Mouse (Mus musculus) gastrocnemius, postnatal 4 days (tissue): ENCODE measurements around the gene Foxe3. TPM values are rescaled to one million over a fixed set of nuclear protein-coding genes. Genes with fewer than 3 reads are reported as not detected.

ENCODE experiments used
- DNase-seq, 2 experiments: peaks; one replicate each; pipeline ENCODE4 v3.0.0; 2021 to 2022; ENCODE audit warnings: low spot score in 2 of 2, mixed read lengths in 2 of 2
- total RNA-seq, 2 experiments: library from RNA; stranded (reverse); gene quantifications; 2 replicates each; pipeline ENCODE4 v1.2.3; 2021

The Foxe3 gene
- total RNA-seq, 2 experiments from 2014 or later: not detected

DNA sequence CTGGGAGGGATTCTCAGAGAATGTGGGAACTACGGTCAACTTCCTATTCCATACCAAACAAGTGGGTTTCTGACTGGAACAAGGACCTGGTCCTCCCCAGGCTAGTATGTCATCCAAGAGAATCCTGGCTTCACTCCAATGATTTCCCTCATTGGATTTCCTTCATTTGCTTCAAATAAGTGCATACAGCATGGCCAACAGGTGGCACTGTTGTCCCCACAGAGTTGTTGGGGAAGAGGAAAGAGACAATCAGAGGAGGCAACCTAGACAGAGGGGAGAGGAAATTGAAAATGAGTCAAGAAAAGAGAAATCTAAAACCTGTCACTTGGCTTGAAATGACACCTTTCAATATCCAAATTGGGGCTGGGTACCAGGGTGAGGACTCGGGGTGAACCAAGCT, 8.7 kb downstream of the Foxe3 start:
- DNase-seq: peak in 1 of 2 experiments; percentile 46

DNA sequence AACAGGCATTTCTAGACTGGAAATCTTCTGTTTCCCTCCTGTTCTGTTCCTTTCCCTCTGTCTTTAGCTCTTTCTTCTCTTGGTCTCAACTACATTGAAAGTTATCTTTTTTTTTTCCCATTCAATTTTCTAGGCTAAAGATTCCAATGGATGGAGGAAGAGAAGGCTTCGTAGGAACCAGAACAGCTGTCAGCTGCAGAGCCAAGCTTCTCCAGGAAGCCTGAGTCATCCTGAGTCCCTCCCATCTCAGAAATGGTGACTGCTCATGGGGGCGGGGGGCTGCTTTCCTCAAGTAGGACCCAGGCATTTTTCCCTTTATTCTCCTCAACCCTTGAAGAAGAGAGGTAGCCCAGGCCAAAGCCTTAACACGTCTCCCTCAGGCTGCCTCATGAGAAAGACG, 9.8 kb downstream of the Foxe3 start:
- DNase-seq: no peak

DNA sequence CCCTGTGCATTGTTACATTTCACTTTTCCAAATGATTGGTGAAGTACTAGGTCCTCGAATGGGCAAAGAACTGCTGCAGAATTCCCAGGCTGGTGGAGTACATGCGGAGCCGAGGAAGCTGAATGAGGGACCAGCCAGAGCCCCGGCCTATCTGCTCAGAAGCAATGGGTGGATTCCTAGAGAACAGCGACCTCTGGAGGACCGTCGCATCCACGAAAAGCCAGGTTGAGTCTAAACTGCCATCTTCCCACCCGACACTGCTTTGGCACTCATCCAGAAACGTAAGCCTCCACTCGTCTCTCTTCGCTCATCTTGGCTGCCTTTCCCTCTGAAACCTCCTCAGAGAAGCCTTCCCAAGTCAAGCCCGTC, 12.2 kb downstream of the Foxe3 start:
- peak in 1 of 2 experiments; percentile 62 for DNase-seq

- no peak for DNase-seq
These were observed 12.9 kb downstream of the Foxe3 start for GRCm38 (mm10) chr4:114912705-114913593.

DNA sequence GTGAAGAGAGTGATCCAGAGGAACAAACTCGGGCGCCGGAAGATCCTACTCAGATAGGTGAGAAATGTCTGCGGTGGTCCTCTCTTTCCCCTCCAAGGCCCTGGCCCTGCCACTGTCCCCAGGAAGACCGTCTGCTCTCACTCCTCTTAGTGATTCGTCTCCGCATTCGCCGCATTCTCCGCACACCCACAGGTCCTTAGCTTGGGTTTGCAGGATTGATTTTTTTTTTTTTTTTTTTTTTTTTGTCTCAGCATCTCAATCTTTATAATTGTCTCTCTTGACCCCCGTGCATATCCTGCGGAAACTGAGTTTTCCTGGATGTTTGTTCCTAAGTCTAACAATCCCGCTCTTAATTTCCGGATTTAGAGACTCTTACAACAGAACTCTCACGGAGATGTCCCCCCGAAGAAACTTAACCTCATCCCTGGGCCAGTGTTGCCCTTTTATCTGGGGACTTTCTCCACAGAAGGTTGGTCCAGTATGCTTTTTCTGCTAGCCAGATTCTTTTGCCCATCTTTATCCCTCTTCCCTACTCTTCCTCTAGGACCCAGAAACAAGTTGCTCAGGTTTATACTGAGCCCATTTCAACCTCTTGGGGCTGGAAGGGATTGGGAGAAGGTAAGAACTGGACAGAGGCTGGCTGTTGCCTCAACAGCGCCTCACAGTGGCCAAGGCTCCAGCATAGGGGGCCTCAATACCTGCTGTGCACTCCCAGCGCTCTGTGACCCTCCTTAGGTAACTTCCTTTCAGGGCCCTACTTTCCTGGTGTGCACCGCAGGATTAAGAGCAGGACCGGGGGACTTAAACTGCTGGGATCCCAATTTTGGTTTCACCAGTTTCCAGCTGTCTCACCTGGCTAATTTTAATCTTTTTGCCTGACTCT, 16.0 kb downstream of the Foxe3 start:
- DNase-seq: no peak

- peak; percentile 89 to 93 for DNase-seq
These were observed 16.8 kb downstream of the Foxe3 start, which contains the start of gene Foxd2 for GRCm38 (mm10) chr4:114908829-114909601. TSS of gene Foxd2 (minus strand) at chr4:114908873.

DNA sequence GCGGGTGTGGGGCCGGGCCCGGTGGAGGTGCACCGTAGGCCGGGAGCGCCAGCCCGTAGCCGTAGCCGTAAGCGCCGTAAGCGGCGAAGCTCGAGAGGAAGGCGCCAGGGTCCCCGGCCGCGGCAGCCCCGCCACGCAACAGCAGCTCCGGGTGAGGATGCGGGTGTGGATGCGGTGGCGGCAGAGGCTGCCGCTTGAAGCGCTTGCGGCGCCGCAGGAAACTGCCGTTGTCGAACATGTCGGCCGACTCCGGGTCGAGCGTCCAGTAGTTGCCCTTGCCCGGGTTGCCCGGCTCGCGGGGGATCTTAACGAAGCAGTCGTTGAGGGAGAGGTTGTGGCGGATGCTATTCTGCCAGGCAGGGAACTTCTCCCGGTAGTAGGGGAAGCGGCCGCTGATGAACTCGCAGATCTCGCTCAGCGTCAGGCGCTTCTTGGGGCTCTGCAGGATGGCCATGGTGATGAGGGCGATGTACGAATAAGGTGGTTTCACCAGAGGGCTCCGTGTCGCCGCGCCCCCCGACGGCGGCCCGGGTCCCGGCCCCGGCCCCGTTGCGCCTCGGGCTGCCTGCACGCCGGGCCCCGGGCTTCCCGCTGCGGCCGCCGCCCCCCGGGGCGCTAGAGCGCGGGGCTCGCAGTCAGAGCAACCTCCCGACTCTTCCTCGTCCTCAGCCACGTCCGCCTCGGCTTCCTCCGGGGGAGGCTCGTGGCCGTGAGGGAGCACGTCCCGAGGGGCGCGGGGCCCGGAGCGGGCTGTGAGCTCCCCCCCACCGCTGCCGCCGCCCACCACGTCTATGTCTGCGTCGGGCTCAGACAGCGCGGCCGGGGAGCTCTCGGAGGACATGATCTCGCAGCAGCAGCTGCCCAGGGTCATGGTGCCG, 17.6 kb downstream of the Foxe3 start:
- peak in 1 of 2 experiments; percentile 31 for DNase-seq

- DNase-seq: peak in 1 of 2 experiments; percentile 32
These were observed 18.5 kb downstream of the Foxe3 start for GRCm38 (mm10) chr4:114907056-114907917.

- DNase-seq: no peak
These were observed 19.7 kb downstream of the Foxe3 start for GRCm38 (mm10) chr4:114905969-114906680.

GRCm38 (mm10) chr4:114905501-114905900, 20.3 kb downstream of the Foxe3 start:
- no peak for DNase-seq

DNA sequence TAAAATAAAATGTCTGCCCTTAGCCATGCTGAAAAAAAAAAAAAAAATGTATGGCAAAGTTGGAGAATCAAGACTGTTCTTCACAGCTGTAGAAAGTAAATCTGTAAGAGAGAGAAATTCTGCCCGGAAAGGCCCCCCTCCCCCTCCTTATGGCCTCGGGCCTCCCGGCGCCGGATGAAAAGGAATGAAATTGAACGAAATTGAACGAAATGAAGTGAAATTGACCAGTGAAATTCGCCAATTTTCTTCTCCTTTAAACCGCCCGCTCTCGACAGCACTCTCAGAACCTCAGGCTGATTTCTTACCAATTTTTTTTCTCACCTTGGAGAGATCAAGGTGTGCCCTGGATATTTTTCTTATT, 22.4 kb downstream of the Foxe3 start:
- no peak for DNase-seq

GRCm38 (mm10) chr4:114902641-114903421, 23.0 kb downstream of the Foxe3 start:
- DNase-seq: no peak

- no peak for DNase-seq
These were observed 24.0 kb downstream of the Foxe3 start for GRCm38 (mm10) chr4:114901643-114902351.

GRCm38 (mm10) chr4:114900866-114901642, 24.8 kb downstream of the Foxe3 start:
- no peak for DNase-seq

GRCm38 (mm10) chr4:114899885-114900284, 25.9 kb downstream of the Foxe3 start:
- DNase-seq: no peak

DNA sequence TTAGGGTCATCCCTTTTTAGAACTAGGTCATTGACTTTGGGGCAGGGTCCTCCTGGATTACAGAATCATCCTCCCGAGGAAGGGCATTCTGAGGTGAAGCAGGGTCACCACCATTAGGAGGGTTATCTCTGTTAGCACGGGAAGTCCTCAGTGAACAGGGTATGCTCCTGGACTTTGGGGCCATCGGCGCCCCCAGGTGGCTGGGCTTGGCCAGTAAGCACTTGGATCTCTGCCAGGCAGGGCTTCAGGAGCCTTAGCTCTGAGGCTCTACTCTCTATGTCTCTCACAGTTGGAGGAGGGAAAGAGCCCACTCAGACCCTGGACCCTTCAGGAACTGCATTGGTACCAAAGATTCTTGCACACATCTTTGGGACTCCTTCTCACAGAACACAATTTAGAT, 28.0 kb downstream of the Foxe3 start:
- DNase-seq: no peak
